Mouse (Mus musculus) megakaryocyte, embryonic 14.5 days (primary cell): ENCODE data around the gene Zfp148.

Experiments used
- FLI1 ChIP-seq: IDR thresholded peaks from 2 replicates; pipeline ENCODE4 v1.6.1; 2012; ENCODE audit warnings: low read length, inconsistent platforms, mixed read lengths
- GATA1 ChIP-seq: IDR thresholded peaks from 3 replicates; pipeline ENCODE4 v1.6.1; 2012; ENCODE audit warnings: mixed read lengths, low read length, inconsistent platforms, borderline replicate concordance

GRCm38 (mm10) chr16:33461416-33461815 lies 80.8 kb downstream of the Zfp148 start:
- TF ChIP-seq FLI1 (no peak), GATA1 (no peak)
